Mouse (Mus musculus) Muller cell, postnatal 12 days (primary cell): Measurements from ENCODE around the gene Sez6.

Source experiments
- DNase-seq: peaks from one replicate; pipeline ENCODE4 v3.0.0-alpha.2; 2015; ENCODE audit errors: inconsistent ontology term

The Sez6 gene

DNA sequence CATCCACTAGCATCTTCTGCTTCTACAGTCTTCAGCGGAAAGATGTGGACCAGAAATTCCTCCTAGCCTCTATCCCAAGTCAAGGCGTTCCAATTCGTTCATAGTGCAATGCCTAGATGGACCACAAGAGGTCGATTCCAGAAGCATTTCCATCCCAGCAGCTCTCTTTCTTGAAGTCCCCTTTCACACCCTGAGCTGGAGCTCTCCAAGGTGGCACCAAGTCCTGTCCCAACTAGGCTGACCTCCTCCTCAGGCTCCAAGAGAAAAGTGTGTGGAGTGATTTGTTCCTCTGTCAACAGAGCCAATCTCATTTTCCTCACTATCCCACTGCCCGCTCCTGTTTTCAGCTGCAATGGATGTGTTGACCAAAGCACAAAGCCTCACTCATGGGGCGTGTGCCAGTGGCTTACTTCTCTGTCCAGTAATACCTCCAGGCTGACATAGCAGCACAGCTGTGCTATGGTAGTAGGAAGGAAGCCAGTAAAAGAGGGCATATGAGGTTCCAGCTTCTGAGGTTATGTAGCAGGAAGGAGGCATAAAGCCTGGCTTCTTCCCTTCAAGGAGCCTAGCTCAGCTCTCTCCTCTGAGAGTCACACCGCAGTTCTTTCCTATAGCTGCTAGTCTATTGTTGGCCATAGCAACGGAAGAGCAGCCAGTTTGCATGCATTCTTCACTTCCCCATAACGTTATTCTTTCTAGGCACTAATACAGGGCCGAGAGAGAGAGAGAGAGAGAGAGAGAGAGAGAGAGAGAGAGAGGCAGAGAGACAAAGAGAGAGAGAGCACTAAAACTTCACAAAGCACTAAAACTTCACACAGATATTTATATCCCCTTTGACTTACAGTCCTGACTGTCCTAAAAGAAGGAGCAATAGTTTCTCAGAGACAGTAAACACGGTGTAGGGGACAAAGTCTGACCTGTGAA, 49.9 kb downstream of the Sez6 start:
- peak; percentile 54 for DNase-seq

DNA sequence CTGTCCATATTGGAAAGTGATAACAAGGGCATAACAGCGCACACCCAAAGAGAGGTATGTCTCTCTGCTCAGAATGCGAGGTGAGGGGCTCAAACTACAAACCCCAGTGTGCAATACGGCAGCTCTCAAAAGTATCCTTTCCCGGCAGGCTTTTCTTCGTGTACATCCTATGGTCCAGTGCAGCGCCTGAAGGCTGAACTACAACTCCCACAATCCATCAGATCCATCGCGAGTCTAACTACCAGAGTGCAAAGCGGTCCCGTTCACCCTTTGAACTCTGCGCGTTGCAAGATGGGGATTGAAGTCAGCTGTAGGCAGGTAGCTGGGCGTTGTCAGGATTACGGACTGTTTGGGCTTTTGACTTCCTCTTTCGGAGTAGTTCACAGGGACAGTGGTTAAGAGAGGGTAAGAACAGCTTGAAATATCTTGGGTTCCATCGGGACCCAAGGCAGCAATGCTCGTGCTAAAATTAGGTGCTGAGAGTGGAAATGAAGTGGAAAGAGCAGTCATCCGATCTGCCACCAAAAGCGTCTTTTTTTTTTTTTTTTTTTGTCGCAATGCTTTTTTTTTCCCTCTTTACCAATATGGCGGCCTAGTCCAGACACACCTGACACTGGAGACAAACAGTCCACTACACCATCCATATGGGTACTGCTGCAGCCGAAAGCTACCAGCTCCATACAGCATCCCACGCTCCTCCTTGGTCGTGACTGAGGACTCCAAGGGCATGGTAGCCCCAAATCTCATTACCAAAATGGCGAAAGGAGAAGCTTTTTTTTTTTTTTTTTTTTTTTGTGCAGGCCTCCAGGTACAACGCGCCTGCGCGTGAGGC, 51.2 kb downstream of the Sez6 start:
- peak; percentile 98 for DNase-seq

DNA sequence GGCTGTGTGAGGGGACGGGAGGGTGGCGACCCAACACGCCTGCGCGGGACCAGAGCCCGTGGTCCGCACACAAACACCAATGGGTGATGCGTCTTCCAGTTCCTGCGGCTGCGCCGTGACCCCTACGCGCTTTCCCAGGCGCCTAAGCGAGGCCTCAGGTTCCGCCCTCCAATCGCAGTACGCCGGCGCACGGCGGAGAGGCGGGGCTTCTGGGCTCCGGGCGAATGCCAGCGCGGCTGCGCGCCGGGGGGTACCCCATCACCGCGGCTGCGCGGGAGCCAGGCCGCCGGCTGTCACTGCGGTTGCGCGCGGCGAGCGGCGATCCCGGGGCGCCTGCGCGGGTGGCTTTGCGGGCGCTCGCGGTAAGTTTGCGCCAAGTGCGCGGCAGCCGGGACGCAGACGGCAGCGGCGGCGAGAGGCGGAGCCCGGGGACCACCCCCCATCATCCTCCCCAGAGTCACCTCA, 51.9 kb downstream of the Sez6 start, which contains the start of gene Phf12:
Gene Phf12, plus strand, starts transcription at position 314 of the 465 bp plus-strand sequence.
- DNase-seq, result peak; percentile 100

GRCm38 (mm10) chr11:77983191-77983936, 52.8 kb downstream of the Sez6 start:
- peak; percentile 72 for DNase-seq

GRCm38 (mm10) chr11:77983937-77984835, 53.6 kb downstream of the Sez6 start:
- peak; percentile 88 for DNase-seq

GRCm38 (mm10) chr11:77984836-77985231, 54.2 kb downstream of the Sez6 start:
- peak; percentile 79 for DNase-seq

GRCm38 (mm10) chr11:77985541-77986065, 55.0 kb downstream of the Sez6 start:
- no peak for DNase-seq

DNA sequence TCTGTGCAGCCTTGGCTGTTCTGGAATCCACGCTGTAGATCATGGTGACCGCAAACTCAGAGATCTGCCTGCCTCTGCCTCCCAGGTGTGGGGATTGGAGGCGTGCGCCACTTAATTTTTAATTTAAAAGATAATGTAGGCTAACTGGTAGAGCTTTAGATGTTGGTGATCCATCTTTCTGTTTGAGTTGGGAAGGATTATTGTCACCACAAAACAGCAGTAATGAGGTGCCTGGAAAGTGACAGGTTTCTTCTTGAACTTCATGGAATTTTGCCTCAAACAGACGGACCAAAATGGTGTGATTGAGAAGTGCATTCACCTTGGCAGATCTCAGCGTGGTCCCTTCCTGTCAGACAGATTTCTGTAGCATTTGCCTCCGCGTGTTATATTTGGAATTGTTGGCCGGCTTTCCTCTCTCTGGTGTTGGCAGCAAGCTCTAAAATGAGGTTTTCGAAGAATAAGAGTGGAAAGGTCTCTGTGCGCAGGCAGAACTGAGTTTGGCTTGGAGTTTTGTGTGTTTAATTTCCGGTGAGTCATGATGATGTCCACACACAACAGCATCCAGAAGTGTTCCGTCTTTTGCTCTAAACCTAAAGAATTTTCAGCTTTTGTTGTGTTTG, 58.6 kb downstream of the Sez6 start:
- DNase-seq, result no peak

GRCm38 (mm10) chr11:77995556-77995955, 65.0 kb downstream of the Sez6 start:
- DNase-seq, result no peak

- DNase-seq, result no peak
These were observed 75.8 kb downstream of the Sez6 start for GRCm38 (mm10) chr11:78006446-78006845.

GRCm38 (mm10) chr11:78019676-78020075, 89.1 kb downstream of the Sez6 start:
- DNase-seq, result peak; percentile 63

- DNase-seq, result no peak
These were observed 93.0 kb downstream of the Sez6 start for GRCm38 (mm10) chr11:78023607-78024006.
